Mouse (Mus musculus) small intestine, adult 2 months (tissue): ENCODE measurements around the gene Rhov.

Experiments used
- CTCF ChIP-seq: fragments of 200-500 bp; IDR thresholded peaks from 2 replicates; pipeline ENCODE4 v1.5.1; 2012; ENCODE audit warnings: low read depth, mild to moderate bottlenecking, control low read depth, inconsistent platforms, low read length, moderate library complexity, mixed read lengths; ENCODE audit not compliant: insufficient replicate concordance, insufficient read length; ENCODE audit errors: extremely low read depth
- POLR2A ChIP-seq: fragments of 200-500 bp; IDR thresholded peaks from 2 replicates; pipeline ENCODE4 v1.6.1; 2012; ENCODE audit warnings: low read depth, mild to moderate bottlenecking, control low read depth, inconsistent platforms, low read length, moderate library complexity

DNA sequence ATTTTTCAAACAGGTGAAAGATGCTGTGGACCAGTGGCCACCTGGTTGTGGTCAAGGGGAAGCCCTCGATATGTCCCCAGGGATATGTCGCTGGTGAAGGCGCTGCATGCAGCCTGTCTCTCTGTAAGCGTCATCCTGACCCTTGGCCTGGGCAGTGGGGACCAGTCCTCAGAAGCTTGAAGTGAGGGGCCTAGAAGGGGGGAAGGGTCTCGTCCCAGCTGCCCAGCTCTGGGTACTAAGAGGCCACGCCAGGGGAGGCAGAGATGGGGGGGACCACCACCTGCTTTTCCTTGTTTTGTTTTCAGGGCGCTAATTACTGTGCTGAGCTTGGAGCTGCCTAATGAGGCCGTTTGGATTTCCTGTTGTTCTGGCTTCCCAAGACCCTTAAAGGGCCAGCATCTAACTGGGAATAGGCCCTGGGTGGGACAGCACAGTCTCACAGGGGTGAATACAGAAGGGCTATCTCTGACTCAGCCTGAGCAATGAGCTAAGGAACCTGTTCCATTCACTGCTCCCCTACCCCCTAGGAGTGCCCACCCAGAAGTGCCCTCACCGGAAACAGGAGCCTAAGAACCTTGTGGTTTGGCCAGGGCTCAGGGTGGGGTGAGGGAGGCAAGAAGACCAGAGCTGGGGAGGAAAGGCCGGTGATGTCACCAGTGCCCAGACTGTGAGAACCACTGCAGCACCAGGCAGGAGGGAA, 42.9 kb upstream of the Rhov start:
- TF ChIP-seq CTCF (no peak), POLR2A (no peak)
